Mouse (Mus musculus) ES-E14 (cell line): ENCODE measurements around the gene Rhot1. TPM values are rescaled to one million over a fixed set of nuclear protein-coding genes. Genes with fewer than 3 reads are reported as not detected.

Source experiments
- DNase-seq: peaks from one replicate; pipeline ENCODE4 v3.0.0-alpha.2; 2013; ENCODE audit warnings: low read depth, low spot score
- H3K27ac ChIP-seq: 2 replicates; pipeline ENCODE4 v1.5.1; 2012; ENCODE audit warnings: low read depth, mild to moderate bottlenecking, low read length, moderate library complexity, mixed read lengths; ENCODE audit not compliant: poor library complexity, insufficient read depth, severe bottlenecking
- H3K36me3 ChIP-seq: 2 replicates; pipeline ENCODE4 v1.6.1; 2012; ENCODE audit warnings: mild to moderate bottlenecking, low read length, moderate library complexity, mixed read lengths; ENCODE audit not compliant: control insufficient read depth, poor library complexity, insufficient read depth, severe bottlenecking
- H3K4me1 ChIP-seq, 2 experiments: fragments of 150-350 bp in 1 of 2; sonication (generic) in 1 of 2; 2 replicates each; pipeline ENCODE4 v1.6.1; 2012; ENCODE audit warnings: low read length in 2 of 2, mild to moderate bottlenecking in 1 of 2, mixed read lengths in 1 of 2; ENCODE audit not compliant: control insufficient read depth in 2 of 2, insufficient read depth in 2 of 2, poor library complexity in 1 of 2
- H3K4me3 ChIP-seq, 2 experiments: fragments of 150-350 bp in 1 of 2; sonication (generic) in 1 of 2; 2 replicates each; pipeline ENCODE4 v1.5.1; 2012; ENCODE audit warnings: low read length in 2 of 2, low read depth in 1 of 2, mild to moderate bottlenecking in 1 of 2, mixed read lengths in 1 of 2; ENCODE audit not compliant: insufficient read depth in 1 of 2, poor library complexity in 1 of 2, severe bottlenecking in 1 of 2
- H3K9ac ChIP-seq: 2 replicates; pipeline ENCODE4 v1.6.1; 2012; ENCODE audit warnings: low read depth, mild to moderate bottlenecking, low read length, mixed read lengths; ENCODE audit not compliant: poor library complexity, insufficient read depth, severe bottlenecking
- H3K9me3 ChIP-seq: fragments of 150-350 bp; sonication (generic); 2 replicates; pipeline ENCODE4 v1.6.1; 2012; ENCODE audit warnings: low read depth, mild to moderate bottlenecking, low read length; ENCODE audit not compliant: control insufficient read depth, insufficient read depth
- CHD2 ChIP-seq: IDR thresholded peaks from 2 replicates; pipeline ENCODE4 v1.6.1; 2014; ENCODE audit warnings: mild to moderate bottlenecking, low read depth, low read length, inconsistent platforms
- HCFC1 ChIP-seq: IDR thresholded peaks from 2 replicates; pipeline ENCODE4 v1.6.1; 2012; ENCODE audit warnings: low read length, inconsistent platforms, borderline replicate concordance; ENCODE audit not compliant: insufficient read depth
- MAFK ChIP-seq: IDR thresholded peaks from 2 replicates; pipeline ENCODE4 v1.6.1; 2014; ENCODE audit warnings: mild to moderate bottlenecking, low read depth, low read length, inconsistent platforms; ENCODE audit not compliant: insufficient read depth
- ZC3H11A ChIP-seq: IDR thresholded peaks from 2 replicates; pipeline ENCODE4 v1.6.1; 2012; ENCODE audit warnings: low read depth, mild to moderate bottlenecking, inconsistent platforms, low read length, borderline replicate concordance
- ZNF384 ChIP-seq: IDR thresholded peaks from 2 replicates; pipeline ENCODE4 v1.6.1; 2012; ENCODE audit warnings: low read depth, low read length, inconsistent platforms
- in situ Hi-C, 2 experiments: fragments of 600-800 bp; cut with MboI; formaldehyde crosslinking; loops; one replicate each; pipeline ENCODE4 v1.15.1; 2025; ENCODE audit warnings: low sequenced_read_pairs in 2 of 2, inconsistent platforms in 1 of 2; ENCODE audit not compliant: unreplicated experiment in 2 of 2
- total RNA-seq: library from RNA; depleted of rRNA; stranded (reverse); fragments of 300-350 nt; gene quantifications from 2 replicates; pipeline ENCODE4 v1.2.3, GENCODE M21; 2012; rRNA removed

Rhot1 gene
- total RNA-seq = 29.1 and 38.8 TPM in 2 replicates

DNA sequence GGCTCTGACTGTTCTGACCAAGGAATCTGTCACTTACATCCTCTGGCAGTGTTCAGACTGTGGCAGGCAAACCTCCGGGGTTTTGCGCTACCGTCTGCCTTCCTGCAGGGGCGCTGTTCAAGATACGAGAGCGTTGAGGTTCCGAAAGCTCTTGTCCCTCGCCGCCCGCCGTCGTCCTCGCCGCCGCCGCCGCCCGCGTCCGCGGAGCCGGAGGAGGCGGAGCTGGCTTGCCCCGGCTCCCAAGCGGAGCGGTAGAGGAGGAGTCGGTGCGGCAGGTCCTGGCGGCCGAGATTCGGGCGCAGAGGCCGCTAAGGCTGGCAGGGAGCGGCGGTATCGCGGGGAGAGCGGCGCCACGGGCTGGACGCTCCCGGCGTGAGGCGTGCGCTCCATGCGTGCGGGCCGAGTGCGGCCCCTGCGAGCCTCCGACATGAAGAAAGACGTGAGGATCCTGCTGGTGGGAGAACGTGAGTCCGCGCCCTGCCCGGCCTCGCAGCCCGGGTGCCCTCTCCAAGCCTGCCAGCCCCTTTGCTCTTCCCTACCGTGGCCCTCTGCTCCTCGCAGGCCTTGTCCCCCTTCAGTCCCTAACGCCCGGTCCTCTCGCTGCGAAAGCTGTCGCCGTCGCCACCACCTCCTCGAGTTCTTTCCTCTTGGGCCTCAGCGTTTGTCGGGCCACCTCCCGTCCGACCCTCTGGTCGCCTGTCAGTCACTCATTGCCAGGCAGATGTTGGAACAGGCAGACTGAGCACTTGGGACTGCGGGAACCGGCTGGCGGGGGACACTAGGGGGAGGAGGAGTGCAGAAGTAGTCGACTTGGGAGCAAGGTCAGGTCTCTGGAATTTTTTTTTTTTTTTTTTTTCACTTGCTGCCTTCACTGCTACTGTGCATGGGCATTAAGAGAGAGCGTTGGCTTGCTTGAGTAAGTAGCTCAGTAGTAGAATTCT is at the start of gene Rhot1:
Gene Rhot1 (plus strand): TSS at position 160 of the 941 bp plus-strand sequence.
- Histone ChIP-seq H3K36me3 (peaks cover 2% of the 10 kb centered on the region; the same call in 1 of the 2 replicates), H3K27ac (peak within 1 kb of the TSS; percentile 49), H3K4me1 (peaks cover 2% of the 10 kb centered on the region in 2 experiments; a peak in 3 of 4 replicates), H3K9me3 (no peaks in the 10 kb centered on the region), H3K9ac (peak within 1 kb of the TSS; percentile 94), H3K4me3 (peak within 1 kb of the TSS; percentile 87 to 99)
- DNase-seq = peak; percentile 94
- in situ Hi-C loops = no loop called here
- TF ChIP-seq HCFC1 = peak; percentile 71
- no peak for TF ChIP-seq MAFK
- TF ChIP-seq ZNF384 = peak; percentile 96

DNA sequence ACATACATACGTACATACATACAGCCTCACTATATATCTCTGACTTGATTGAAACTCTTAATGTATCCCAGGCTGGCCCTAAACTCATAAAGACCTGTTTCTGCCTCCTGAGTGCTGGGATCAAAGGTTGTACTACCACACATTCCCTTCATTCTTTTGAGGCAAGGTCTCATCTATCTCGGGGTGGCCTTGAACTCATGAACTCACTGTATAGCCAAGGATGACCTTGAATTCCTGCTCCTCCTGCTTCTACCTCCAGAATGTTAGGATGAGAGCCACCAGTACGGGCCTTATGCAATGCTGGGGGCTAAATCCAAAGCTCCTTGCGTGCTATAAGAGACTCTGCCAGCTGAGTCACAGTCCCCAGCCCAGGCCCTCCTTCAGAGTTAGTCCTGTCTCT is 47.8 kb upstream of the Rhot1 start:
- H3K36me3 ChIP-seq = no peaks in the 10 kb centered on the region; the same call in 1 of the 2 replicates
- in situ Hi-C loops = no loop called here
- H3K4me3 ChIP-seq = no peak overlapping the region
- H3K9ac ChIP-seq = no peak overlapping the region
- no peak for TF ChIP-seq ZC3H11A
- no peak for TF ChIP-seq CHD2
- no peak for TF ChIP-seq MAFK
- TF ChIP-seq ZNF384 = no peak
- no peak for TF ChIP-seq HCFC1
- H3K27ac ChIP-seq = no peak overlapping the region
- DNase-seq = no peak
- no peaks in the 10 kb centered on the region for H3K9me3 ChIP-seq
- peaks cover 2 to 11% of the 10 kb centered on the region in 2 experiments; a peak in 3 of 4 replicates for H3K4me1 ChIP-seq

DNA sequence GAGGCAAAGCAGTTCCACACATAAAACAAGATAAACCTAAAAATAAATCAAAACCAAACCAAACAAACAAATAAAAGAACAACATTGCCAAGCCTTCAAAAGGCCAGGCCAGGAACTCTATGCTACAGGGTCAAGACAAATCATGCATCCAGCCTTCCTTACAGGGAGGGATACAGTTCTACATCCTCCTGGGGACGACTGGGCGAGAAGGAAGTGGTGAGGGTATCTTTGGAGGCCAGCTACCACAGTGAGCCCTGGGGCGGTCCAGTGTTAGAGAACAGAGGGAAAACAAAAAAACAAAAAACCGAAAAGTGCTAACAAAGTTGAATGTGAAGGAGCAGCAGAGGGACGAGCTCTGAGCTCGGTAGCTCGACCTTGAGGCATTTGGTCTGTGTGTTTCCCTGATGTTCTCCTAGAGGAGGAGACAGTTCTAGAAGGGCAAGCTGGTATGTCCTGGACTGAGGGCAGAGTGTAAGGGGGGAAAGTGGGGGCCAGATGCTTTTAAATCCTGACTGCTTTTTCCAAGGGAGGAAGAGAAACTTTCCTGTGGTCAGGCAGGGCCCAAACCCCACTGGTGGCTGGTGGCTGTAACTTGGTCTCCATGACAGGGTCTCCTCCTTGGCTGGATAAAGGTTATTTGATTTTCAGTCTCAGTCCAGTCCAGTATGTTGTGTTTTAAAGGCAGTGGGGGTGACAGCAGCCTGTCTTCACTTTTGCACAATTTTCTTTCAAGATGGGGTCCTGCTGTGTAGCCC is 45.3 kb upstream of the Rhot1 start:
- Histone ChIP-seq H3K4me3 (no peak overlapping the region), H3K4me1 (peaks cover 5 to 13% of the 10 kb centered on the region in 2 experiments; a peak in 3 of 4 replicates), H3K9me3 (no peaks in the 10 kb centered on the region), H3K36me3 (no peaks in the 10 kb centered on the region), H3K9ac (no peak overlapping the region), H3K27ac (no peak overlapping the region; the same call in 1 of the 2 replicates)
- TF ChIP-seq ZNF384 (no peak), MAFK (no peak)
- no peak for DNase-seq
- in situ Hi-C loops = no loop called here

DNA sequence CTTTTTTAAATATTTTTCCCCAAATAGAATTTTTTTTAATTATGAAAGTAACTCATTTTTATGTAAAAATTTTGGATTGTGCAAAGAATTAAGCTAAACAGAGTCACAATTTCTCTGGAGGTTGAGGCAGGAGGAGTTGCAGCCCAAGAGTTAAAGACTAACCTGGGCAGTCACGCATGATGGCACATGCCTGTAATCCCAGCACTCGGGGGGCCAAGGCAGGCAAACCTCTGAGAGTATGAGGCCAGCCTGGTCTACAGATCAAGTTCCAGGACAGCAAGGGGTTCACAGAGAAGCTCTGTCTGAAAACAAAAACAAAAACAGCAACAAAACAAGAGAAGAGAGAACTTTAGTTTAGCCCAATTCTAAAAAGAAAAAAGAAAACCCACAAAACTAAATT is 44.6 kb upstream of the Rhot1 start:
- TF ChIP-seq ZC3H11A = no peak
- TF ChIP-seq HCFC1 = no peak
- TF ChIP-seq CHD2 = no peak
- H3K4me3 ChIP-seq = no peak overlapping the region
- no peak overlapping the region for H3K27ac ChIP-seq
- H3K9ac ChIP-seq = no peak overlapping the region
- H3K9me3 ChIP-seq = no peaks in the 10 kb centered on the region
- peaks cover 5 to 15% of the 10 kb centered on the region in 2 experiments; a peak in 3 of 4 replicates for H3K4me1 ChIP-seq
- no peaks in the 10 kb centered on the region for H3K36me3 ChIP-seq
- no peak for DNase-seq
- in situ Hi-C loops = no loop called here
